Mouse (Mus musculus) lung, postnatal 10 days (tissue): ENCODE results near the gene Stk4.
A peak's percentile ranks its signal among the peaks of the same experiment; 100 is the strongest.

Experiments used
- DNase-seq: peaks from one replicate; pipeline ENCODE4 v3.0.0; 2021

The Stk4 gene

DNA sequence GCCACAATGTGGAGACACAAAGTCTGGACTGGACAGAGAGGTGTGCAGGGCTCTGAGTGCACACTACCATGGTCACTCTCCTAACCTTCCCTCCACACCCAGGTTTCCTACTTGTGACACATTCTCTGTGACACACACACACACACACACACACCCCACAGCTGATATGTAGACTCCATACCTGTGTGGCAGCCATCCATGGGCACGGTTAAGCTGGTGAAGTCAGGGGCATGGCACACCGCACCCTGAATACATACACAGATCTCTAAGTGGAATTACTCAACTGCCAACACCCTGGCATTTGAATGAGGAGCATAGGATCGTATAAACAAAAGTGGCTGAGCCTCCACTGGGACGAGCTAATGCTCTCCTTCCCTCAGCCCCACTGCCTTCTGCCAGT, 110.6 kb downstream of the Stk4 start:
- DNase-seq: peak; percentile 20

GRCm38 (mm10) chr2:164182692-164183255, 112.7 kb downstream of the Stk4 start, which contains the start of gene Wfdc5:
Gene Wfdc5 (minus strand): TSS chr2:164182742.
- DNase-seq: no peak

DNA sequence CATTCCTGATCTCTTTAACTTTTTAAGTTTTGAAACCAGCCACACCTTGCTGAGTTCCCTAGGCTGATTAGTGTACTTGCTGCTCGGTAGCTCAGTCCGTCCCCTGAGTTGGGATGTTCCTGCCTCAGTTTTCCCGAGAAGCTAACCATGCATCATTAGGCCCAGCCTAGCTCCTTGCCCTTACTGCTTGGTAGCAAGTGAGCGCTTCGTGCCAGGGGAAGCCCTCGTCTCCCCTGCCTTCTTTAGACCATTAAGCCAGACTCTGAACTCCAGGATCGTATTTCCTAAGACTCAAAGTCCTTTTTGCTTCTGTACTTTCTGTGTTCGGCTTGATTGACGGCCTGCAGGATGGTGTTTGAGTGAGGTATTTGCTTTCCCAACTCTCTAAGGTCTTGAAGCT, 113.2 kb downstream of the Stk4 start:
- DNase-seq: no peak

DNA sequence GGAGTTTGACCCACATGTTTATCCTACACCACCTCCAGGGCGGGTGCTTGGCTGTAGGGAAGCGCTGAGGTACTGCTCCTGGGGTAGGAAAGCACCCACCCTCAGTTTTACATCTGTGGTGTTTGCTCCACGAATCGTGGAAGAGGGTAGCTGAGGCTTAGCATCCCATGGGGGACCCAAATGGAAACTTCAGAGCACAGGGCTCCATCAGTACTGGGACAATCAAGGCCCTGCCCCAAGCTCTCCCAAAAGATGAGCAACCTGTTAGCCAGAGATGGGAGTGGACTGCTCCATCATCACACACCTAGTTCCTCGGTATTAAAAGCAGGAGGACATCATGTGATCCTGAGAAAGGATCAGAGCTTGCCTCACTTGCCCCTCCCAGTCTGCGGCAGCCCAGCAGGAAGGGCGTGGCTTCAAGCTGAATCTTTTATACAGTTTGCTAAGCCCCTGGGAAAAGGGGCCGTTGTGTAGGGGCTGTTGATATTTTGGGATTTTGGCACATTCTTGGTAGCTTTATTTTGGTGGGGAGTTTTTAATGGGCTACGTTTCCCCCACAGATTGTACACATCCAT, 114.1 kb downstream of the Stk4 start:
- DNase-seq: peak; percentile 31

GRCm38 (mm10) chr2:164188722-164189121, 118.6 kb downstream of the Stk4 start:
- DNase-seq: no peak

DNA sequence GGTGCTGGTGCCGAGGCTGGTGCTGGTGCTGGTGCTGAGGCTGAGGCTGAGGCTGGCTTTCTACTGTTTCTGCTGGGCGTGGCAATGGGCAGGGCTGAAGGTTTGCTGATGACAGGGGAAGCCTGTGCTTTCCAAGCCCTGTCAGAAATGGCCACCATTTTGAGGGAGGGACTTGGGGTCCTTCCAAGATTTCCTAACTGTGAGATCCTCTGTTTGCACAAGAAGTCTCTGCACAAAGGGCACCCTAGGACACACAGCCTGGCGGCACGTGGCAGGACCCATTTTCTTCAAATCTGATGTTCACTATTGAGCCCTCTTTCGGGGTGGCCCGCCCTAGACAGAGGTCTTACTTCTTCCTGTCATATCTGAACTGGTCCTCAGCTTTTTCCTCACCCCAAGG, 120.5 kb downstream of the Stk4 start, which contains the start of gene Wfdc12:
Gene Wfdc12, minus strand, starts transcription at position 33 of the 400 bp plus-strand sequence.
- peak; percentile 72 for DNase-seq

- DNase-seq: no peak
These were observed 122.2 kb downstream of the Stk4 start for GRCm38 (mm10) chr2:164192279-164192678.

GRCm38 (mm10) chr2:164194959-164195630, 125.0 kb downstream of the Stk4 start:
- DNase-seq: no peak

DNA sequence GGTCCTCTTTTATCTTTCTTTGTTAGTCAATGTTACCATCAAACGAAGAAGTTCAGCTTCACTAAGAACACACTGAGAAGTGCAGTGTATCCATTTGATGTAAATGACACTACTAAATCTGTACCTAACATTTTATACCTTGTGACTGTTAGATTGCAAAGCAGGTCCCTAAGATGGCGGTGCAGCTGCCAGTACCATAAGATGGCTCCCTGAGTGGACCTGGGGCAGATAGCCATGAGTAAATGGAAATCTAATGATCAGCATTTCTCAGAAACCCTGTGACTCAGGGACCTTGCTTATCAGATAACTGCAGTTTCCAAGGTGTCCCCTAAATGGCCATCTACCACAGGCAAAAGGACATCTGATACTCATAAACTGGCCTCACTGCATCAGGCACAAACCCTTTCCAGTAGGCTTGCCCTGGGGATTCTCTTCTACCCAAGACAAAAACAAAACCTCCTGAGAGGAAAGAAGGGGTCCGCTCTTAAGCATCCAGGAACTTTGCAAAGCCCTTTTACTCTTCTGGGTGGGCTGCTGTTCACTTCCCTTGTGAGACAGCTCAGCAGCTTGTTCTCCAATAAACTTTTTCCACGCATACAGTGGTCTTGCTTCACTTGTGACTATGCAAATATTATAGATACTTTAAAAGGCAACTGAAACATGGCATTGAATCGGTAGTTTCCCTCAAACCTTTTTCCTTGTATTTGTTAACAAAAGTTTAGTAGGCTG, 126.0 kb downstream of the Stk4 start:
- DNase-seq: no peak

DNA sequence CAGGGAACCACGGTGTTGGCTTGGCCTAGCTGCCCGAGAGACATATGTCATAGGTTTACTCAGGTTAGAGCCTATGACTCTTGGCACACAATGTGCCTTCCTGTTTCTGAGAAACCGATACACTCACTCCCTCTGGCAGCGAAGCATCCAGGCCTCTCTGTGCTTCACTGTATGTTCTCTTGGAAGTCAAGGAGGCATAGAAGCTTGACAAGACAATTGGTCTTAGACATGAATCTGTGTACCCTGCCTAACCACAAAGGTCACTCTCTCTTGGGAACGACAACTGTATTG, 126.5 kb downstream of the Stk4 start:
- no peak for DNase-seq

DNA sequence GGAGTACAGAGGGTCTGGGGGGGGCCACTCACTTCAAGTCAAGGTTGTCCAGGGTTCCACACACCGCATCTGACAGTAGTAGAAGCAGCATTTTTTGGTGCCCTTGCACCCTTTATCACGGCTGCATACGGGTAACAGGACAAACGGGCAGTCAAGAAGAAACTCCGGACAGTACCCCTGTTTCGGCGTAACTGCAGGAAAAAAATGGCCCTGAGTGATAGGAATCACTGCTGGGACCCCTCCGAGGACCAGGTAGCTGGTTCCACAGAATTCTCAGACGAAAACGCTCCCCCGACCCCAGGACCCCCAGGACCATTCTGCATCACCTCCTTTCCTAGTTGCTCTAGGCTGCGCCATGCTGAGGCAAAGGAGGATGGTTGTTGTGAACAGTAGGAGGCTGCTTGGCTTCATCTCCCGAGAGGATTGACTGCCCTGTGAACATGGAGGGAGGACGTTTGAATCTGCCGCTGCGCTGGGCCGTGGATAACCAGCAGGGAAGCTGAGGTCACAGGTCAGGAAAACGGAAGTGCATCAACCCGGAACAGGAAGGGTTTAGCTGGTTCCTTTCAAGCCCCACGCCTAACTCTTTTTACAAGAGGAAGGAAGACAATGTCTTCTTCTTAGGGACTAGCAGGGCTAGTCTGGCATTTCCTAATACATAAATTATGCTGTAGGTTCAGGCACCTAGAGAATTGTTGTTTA, 129.7 kb downstream of the Stk4 start, which contains the start of gene Wfdc15a:
Gene Wfdc15a, minus strand, starts transcription at position 505 of the 702 bp plus-strand sequence.
- DNase-seq: no peak
